Mouse (Mus musculus): ENCODE measurements around the gene Dgkb. TPM values are rescaled to one million over a fixed set of nuclear protein-coding genes. Genes with fewer than 3 reads are reported as not detected.

The Dgkb gene
- polyA plus RNA-seq, 1 experiment from 2014 or later, result 0.71 TPM

DNA sequence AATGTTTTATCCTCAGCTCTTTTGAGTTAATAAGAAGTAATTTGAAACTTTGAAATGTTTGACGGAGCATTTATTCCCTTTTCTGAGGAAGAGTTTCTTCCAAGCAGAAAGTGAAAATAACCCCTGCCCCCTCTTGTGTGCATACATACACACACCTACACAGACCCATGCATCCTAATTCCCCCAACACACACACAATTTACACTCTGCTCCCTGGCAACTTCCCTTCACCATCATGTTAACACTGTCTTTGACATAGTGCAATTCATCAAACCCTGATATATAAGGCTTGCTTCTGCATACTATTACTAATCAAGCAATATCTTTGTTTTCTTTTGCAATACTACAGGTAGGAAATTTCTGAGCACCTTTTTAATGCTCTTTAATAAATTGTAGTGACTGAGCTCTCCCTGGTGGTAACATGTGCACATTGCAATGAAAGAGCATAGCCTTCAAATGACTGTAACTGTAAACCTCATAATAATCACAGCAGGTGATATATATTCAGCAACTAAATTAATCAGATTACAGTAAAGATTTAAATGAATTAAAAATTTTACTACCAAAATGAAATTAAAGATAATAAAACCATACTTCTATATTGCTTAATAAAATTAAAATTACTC lies 297.6 kb downstream of the Dgkb start:
- H3K4me2 ChIP-seq, result no peak overlapping the region
- H3K36me3 ChIP-seq (ENCODE audit: control insufficient read depth, insufficient read depth, low read length), result no peaks in the 10 kb centered on the region
- peak; percentile 50; the same call in 1 of the 2 replicates for ATAC-seq (ENCODE audit: low FRiP score)
- DNase-seq (ENCODE audit: low spot score, missing footprints), result no peak
- no peaks in the 10 kb centered on the region for H3K27me3 ChIP-seq (ENCODE audit: control insufficient read depth, insufficient read depth, low read length)
- no peak overlapping the region for H3K4me3 ChIP-seq (ENCODE audit: low read depth, low read length)
- no peak overlapping the region for H3K27ac ChIP-seq (ENCODE audit: low read depth, low read length)
- no peaks in the 10 kb centered on the region for H3K9me3 ChIP-seq (ENCODE audit: control insufficient read depth, low read length)
- H3K9ac ChIP-seq (ENCODE audit: low read length), result no peak overlapping the region
- no peaks in the 10 kb centered on the region for H3K4me1 ChIP-seq (ENCODE audit: control insufficient read depth, insufficient read depth, low read length)
- WGBS, result 68% methylated on average over 1 of the region's 1 CpGs

- Histone ChIP-seq H3K4me2 (no peak overlapping the region), H3K4me3 (ENCODE audit: low read depth, low read length) (no peak overlapping the region), H3K27me3 (ENCODE audit: control insufficient read depth, insufficient read depth, low read length) (no peaks in the 10 kb centered on the region), H3K9me3 (ENCODE audit: control insufficient read depth, low read length) (no peaks in the 10 kb centered on the region), H3K36me3 (ENCODE audit: control insufficient read depth, insufficient read depth, low read length) (no peaks in the 10 kb centered on the region), H3K27ac (ENCODE audit: low read depth, low read length) (no peak overlapping the region), H3K4me1 (ENCODE audit: control insufficient read depth, insufficient read depth, low read length) (no peaks in the 10 kb centered on the region), H3K9ac (ENCODE audit: low read length) (no peak overlapping the region)
- DNase-seq (ENCODE audit: low spot score, missing footprints), result no peak
- no peak for ATAC-seq (ENCODE audit: low FRiP score)
These were observed 306.0 kb downstream of the Dgkb start for GRCm38 (mm10) chr12:38123524-38123923.

DNA sequence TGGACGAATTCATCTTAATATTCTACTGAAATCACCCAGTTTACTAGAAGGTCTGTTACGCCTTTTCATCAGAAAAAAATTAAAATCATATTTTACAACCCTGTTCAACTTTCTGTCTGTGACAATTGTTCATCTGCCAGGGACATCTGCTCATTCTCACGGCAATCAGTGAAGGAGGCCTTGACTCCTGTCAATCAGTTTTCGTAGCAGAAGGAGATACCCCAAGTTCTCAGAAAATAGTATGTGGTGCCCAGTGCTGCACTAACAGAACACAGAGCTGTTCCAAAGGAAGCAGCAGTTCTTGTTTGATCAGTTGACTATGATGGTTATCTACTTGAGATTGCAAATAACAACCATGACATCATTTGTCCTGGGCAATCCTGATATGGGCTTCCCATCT lies 307.8 kb downstream of the Dgkb start:
- no peak overlapping the region for H3K27ac ChIP-seq (ENCODE audit: low read depth, low read length)
- no peak overlapping the region for H3K4me3 ChIP-seq (ENCODE audit: low read depth, low read length)
- 83% methylated on average over 4 of the region's 4 CpGs for WGBS
- H3K9ac ChIP-seq (ENCODE audit: low read length), result no peak overlapping the region
- H3K36me3 ChIP-seq (ENCODE audit: control insufficient read depth, insufficient read depth, low read length), result no peaks in the 10 kb centered on the region
- H3K27me3 ChIP-seq (ENCODE audit: control insufficient read depth, insufficient read depth, low read length), result no peaks in the 10 kb centered on the region
- peak; percentile 50; the same call in 1 of the 2 replicates for ATAC-seq (ENCODE audit: low FRiP score)
- H3K9me3 ChIP-seq (ENCODE audit: control insufficient read depth, low read length), result no peaks in the 10 kb centered on the region
- H3K4me2 ChIP-seq, result no peak overlapping the region
- no peak for DNase-seq (ENCODE audit: low spot score, missing footprints)
- no peaks in the 10 kb centered on the region for H3K4me1 ChIP-seq (ENCODE audit: control insufficient read depth, insufficient read depth, low read length)

DNA sequence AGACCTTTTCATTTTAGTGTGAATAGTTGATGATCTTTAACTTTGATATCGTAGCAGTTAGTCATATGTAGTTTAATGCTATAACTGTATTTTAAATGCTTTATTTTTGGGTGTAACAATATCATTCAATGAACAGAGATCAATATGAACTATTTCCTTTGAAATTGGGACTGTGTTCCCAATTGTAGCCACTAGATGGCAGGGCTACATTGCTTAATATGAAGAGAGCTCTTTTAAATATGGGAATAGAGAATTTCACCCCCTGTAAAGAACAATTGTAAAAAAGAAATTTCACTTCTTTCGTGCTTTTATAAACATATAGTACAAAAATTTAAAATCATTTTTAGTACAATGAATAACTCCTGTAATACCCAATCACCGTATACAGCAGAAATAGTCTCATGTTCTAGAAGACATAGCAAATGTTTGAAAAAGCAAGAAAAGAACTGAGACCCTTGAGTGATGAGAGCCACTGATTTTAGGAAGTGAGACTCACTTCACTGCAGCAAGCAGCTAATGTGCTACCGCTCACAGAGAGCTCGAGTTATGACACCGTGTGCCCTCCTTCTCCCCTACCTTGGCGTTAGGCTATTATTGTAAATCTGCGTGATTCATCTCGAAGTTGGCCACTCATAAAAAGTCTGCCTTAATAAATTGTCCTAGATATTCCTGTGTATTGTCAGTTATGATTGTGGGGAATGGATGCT lies 312.8 kb downstream of the Dgkb start:
- Histone ChIP-seq H3K4me2 (no peak overlapping the region), H3K36me3 (ENCODE audit: control insufficient read depth, insufficient read depth, low read length) (no peaks in the 10 kb centered on the region), H3K27me3 (ENCODE audit: control insufficient read depth, insufficient read depth, low read length) (no peaks in the 10 kb centered on the region), H3K27ac (ENCODE audit: low read depth, low read length) (no peak overlapping the region), H3K4me1 (ENCODE audit: control insufficient read depth, insufficient read depth, low read length) (no peaks in the 10 kb centered on the region), H3K9ac (ENCODE audit: low read length) (no peak overlapping the region), H3K4me3 (ENCODE audit: low read depth, low read length) (no peak overlapping the region), H3K9me3 (ENCODE audit: control insufficient read depth, low read length) (no peaks in the 10 kb centered on the region)
- WGBS, result 71% methylated on average over 9 of the region's 9 CpGs
- DNase-seq (ENCODE audit: low spot score, missing footprints), result peak; percentile 95
- ATAC-seq (ENCODE audit: low FRiP score), result no peak; the same call in 1 of the 2 replicates

GRCm38 (mm10) chr12:38136379-38136778 lies 318.9 kb downstream of the Dgkb start:
- no peaks in the 10 kb centered on the region for H3K4me1 ChIP-seq (ENCODE audit: control insufficient read depth, insufficient read depth, low read length)
- no peak overlapping the region for H3K9ac ChIP-seq (ENCODE audit: low read length)
- H3K36me3 ChIP-seq (ENCODE audit: control insufficient read depth, insufficient read depth, low read length), result no peaks in the 10 kb centered on the region
- no peaks in the 10 kb centered on the region for H3K27me3 ChIP-seq (ENCODE audit: control insufficient read depth, insufficient read depth, low read length)
- DNase-seq (ENCODE audit: low spot score, missing footprints), result no peak
- no peak overlapping the region for H3K4me2 ChIP-seq
- H3K9me3 ChIP-seq (ENCODE audit: control insufficient read depth, low read length), result no peaks in the 10 kb centered on the region
- ATAC-seq (ENCODE audit: low FRiP score), result no peak
- WGBS, result 88% methylated on average over 5 of the region's 5 CpGs
- no peak overlapping the region for H3K4me3 ChIP-seq (ENCODE audit: low read depth, low read length)
- H3K27ac ChIP-seq (ENCODE audit: low read depth, low read length), result no peak overlapping the region

- DNase-seq (ENCODE audit: low spot score, missing footprints) (no peak), ATAC-seq (ENCODE audit: low FRiP score) (no peak)
- no peak overlapping the region for H3K4me2 ChIP-seq
- no peaks in the 10 kb centered on the region for H3K27me3 ChIP-seq (ENCODE audit: control insufficient read depth, insufficient read depth, low read length)
- no peaks in the 10 kb centered on the region for H3K9me3 ChIP-seq (ENCODE audit: control insufficient read depth, low read length)
- H3K27ac ChIP-seq (ENCODE audit: low read depth, low read length), result no peak overlapping the region
- no peak overlapping the region for H3K4me3 ChIP-seq (ENCODE audit: low read depth, low read length)
- H3K36me3 ChIP-seq (ENCODE audit: control insufficient read depth, insufficient read depth, low read length), result no peaks in the 10 kb centered on the region
- H3K4me1 ChIP-seq (ENCODE audit: control insufficient read depth, insufficient read depth, low read length), result no peaks in the 10 kb centered on the region
- no peak overlapping the region for H3K9ac ChIP-seq (ENCODE audit: low read length)
These were observed 322.5 kb downstream of the Dgkb start for GRCm38 (mm10) chr12:38140039-38140438.

DNA sequence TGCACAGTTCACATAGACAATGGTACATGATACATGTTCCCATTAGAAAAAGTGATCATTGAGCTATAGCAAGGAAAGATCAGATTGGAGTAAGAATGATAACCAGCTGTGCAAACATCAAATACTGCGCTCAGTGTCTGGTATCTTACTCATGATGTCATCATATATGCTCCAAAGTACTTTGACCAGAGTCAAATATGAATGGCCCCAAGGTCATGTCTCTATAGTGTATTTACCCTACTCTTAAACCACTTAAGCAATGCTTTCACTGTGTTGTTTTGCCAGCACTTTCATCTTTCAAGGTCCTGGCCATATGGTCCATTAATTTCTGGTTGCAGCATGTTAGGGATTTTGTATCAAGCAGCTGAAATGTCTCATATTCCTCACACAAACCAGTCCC lies 415.1 kb downstream of the Dgkb start:
- no peak overlapping the region for H3K4me3 ChIP-seq (ENCODE audit: low read depth, low read length)
- ATAC-seq (ENCODE audit: low FRiP score), result no peak
- no peaks in the 10 kb centered on the region for H3K4me1 ChIP-seq (ENCODE audit: control insufficient read depth, insufficient read depth, low read length)
- H3K9ac ChIP-seq (ENCODE audit: low read length), result no peak overlapping the region
- no peaks in the 10 kb centered on the region for H3K27me3 ChIP-seq (ENCODE audit: control insufficient read depth, insufficient read depth, low read length)
- DNase-seq (ENCODE audit: low spot score, missing footprints), result no peak
- no peaks in the 10 kb centered on the region for H3K9me3 ChIP-seq (ENCODE audit: control insufficient read depth, low read length)
- no peak overlapping the region for H3K4me2 ChIP-seq
- no peaks in the 10 kb centered on the region for H3K36me3 ChIP-seq (ENCODE audit: control insufficient read depth, insufficient read depth, low read length)
- H3K27ac ChIP-seq (ENCODE audit: low read depth, low read length), result no peak overlapping the region
- 86% methylated on average over 1 of the region's 1 CpGs for WGBS

GRCm38 (mm10) chr12:38268856-38269255 lies 451.3 kb downstream of the Dgkb start:
- DNase-seq (ENCODE audit: low spot score, missing footprints) (no peak), ATAC-seq (ENCODE audit: low FRiP score) (no peak)
- no peaks in the 10 kb centered on the region for H3K36me3 ChIP-seq (ENCODE audit: control insufficient read depth, insufficient read depth, low read length)
- no peak overlapping the region for H3K4me2 ChIP-seq
- no peak overlapping the region for H3K27ac ChIP-seq (ENCODE audit: low read depth, low read length)
- no peaks in the 10 kb centered on the region for H3K4me1 ChIP-seq (ENCODE audit: control insufficient read depth, insufficient read depth, low read length)
- H3K27me3 ChIP-seq (ENCODE audit: control insufficient read depth, insufficient read depth, low read length), result no peaks in the 10 kb centered on the region
- H3K4me3 ChIP-seq (ENCODE audit: low read depth, low read length), result no peak overlapping the region
- no peak overlapping the region for H3K9ac ChIP-seq (ENCODE audit: low read length)
- no peaks in the 10 kb centered on the region for H3K9me3 ChIP-seq (ENCODE audit: control insufficient read depth, low read length)

DNA sequence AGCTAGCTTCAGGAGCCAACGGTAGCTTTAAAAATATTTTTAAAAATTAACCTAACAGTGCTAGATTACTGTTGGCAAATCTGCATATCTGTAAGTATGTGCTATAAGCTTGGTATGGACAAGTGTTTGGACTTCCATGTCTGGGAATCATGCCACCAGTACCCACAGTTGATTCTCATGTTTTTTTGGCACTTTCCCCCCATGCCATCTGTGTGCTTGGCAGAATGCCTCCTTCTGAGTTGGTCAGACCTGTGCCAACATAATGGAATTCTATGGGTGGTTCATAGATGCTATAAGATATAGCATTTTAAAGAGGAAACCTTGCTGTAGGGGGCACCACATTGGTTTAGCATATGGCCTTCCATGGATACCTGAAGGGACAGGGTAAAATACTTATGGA lies 484.0 kb downstream of the Dgkb start:
- WGBS, result 97% methylated on average over 1 of the region's 1 CpGs
- Histone ChIP-seq H3K27me3 (ENCODE audit: control insufficient read depth, insufficient read depth, low read length) (no peaks in the 10 kb centered on the region), H3K9me3 (ENCODE audit: control insufficient read depth, low read length) (no peaks in the 10 kb centered on the region), H3K27ac (ENCODE audit: low read depth, low read length) (no peak overlapping the region), H3K4me3 (ENCODE audit: low read depth, low read length) (no peak overlapping the region), H3K36me3 (ENCODE audit: control insufficient read depth, insufficient read depth, low read length) (no peaks in the 10 kb centered on the region), H3K4me2 (no peak overlapping the region), H3K4me1 (ENCODE audit: control insufficient read depth, insufficient read depth, low read length) (peaks cover 10% of the 10 kb centered on the region), H3K9ac (ENCODE audit: low read length) (no peak overlapping the region)
- DNase-seq (ENCODE audit: low spot score, missing footprints) (no peak), ATAC-seq (ENCODE audit: low FRiP score) (no peak)

Data from midbrain, embryonic 11.5 days (tissue).